Mouse (Mus musculus) MEL (cell line): Measurements from ENCODE around the gene Marcks. TPM values are rescaled to one million over a fixed set of nuclear protein-coding genes. Genes with fewer than 3 reads are reported as not detected.
"Not testable (repeated sequence)": the region's sequence is repeated elsewhere in the genome, so short reads cannot be mapped to it uniquely, and the experiment has no call there.

Source experiments
- DNase-seq: peaks from one replicate; pipeline ENCODE4 v3.0.0; 2011; ENCODE audit warnings: low read depth, low spot score
- H3K27ac ChIP-seq: 2 replicates; pipeline ENCODE4 v1.5.1; 2012; ENCODE audit warnings: low read depth, mild to moderate bottlenecking, control low read depth, low read length, moderate library complexity; ENCODE audit not compliant: control insufficient read depth
- H3K27me3 ChIP-seq, 2 experiments: fragments of 150-350 bp in 1 of 2; sonication (generic) in 1 of 2; 2 replicates each; pipeline ENCODE4 v1.6.1; 2012; ENCODE audit warnings: low read length in 2 of 2, mild to moderate bottlenecking in 2 of 2, improper control_type of control experiment in 1 of 2, moderate library complexity in 1 of 2; ENCODE audit not compliant: insufficient read depth in 2 of 2, control insufficient read depth in 1 of 2
- H3K36me3 ChIP-seq, 2 experiments: 2 replicates each; pipeline ENCODE4 v1.6.1; 2012 to 2014; ENCODE audit warnings: low read length in 2 of 2, improper control_type of control experiment in 1 of 2, inconsistent platforms in 1 of 2, mild to moderate bottlenecking in 1 of 2; ENCODE audit not compliant: insufficient read depth in 2 of 2, control insufficient read depth in 1 of 2
- H3K4me1 ChIP-seq, 2 experiments: fragments of 150-350 bp in 1 of 2; sonication (generic) in 1 of 2; 2 replicates each; pipeline ENCODE4 v1.6.1; 2012; ENCODE audit warnings: low read length in 2 of 2, improper control_type of control experiment in 1 of 2, mild to moderate bottlenecking in 1 of 2; ENCODE audit not compliant: insufficient read depth in 2 of 2, control insufficient read depth in 1 of 2
- H3K4me3 ChIP-seq, 2 experiments: fragments of 150-350 bp in 1 of 2; sonication (generic) in 1 of 2; 2 replicates each; pipeline ENCODE4 v1.5.1; 2012; ENCODE audit warnings: low read depth in 2 of 2, low read length in 2 of 2, mild to moderate bottlenecking in 2 of 2, moderate library complexity in 2 of 2, control low read depth in 1 of 2, improper control_type of control experiment in 1 of 2; ENCODE audit not compliant: control insufficient read depth in 1 of 2, insufficient read depth in 1 of 2
- H3K79me2 ChIP-seq: 2 replicates; pipeline ENCODE4 v1.6.1; 2012; ENCODE audit warnings: mild to moderate bottlenecking, low read length, moderate library complexity; ENCODE audit not compliant: control insufficient read depth, poor library complexity, insufficient read depth
- H3K9ac ChIP-seq: 2 replicates; pipeline ENCODE4 v1.6.1; 2012; ENCODE audit warnings: low read depth, mild to moderate bottlenecking, control low read depth, low read length, moderate library complexity; ENCODE audit not compliant: control insufficient read depth, poor library complexity, severe bottlenecking
- H3K9me3 ChIP-seq: fragments of 150-350 bp; sonication (generic); replicated peaks from 2 replicates; pipeline ENCODE4 v1.6.1; 2012; ENCODE audit warnings: mild to moderate bottlenecking, low read length, improper control_type of control experiment, moderate library complexity; ENCODE audit not compliant: insufficient read depth
- BHLHE40 ChIP-seq: IDR thresholded peaks from 2 replicates; pipeline ENCODE4 v1.6.1; 2012; ENCODE audit warnings: low read depth, mild to moderate bottlenecking, inconsistent platforms, low read length, improper control_type of control experiment, borderline replicate concordance
- CHD2 ChIP-seq: IDR thresholded peaks from 2 replicates; pipeline ENCODE4 v1.6.1; 2011; ENCODE audit warnings: low read length, improper control_type of control experiment
- CTCF ChIP-seq, 3 experiments: IDR thresholded peaks in 2 of 3; conservative IDR thresholded peaks in 1 of 3; 2 replicates each; pipeline ENCODE4 v1.5.1; 2011 to 2012; ENCODE audit warnings: low read length in 3 of 3, low read depth in 2 of 3, mild to moderate bottlenecking in 2 of 3, improper control_type of control experiment in 1 of 3, inconsistent platforms in 1 of 3, mixed read lengths in 1 of 3, moderate library complexity in 1 of 3; ENCODE audit not compliant: control insufficient read depth in 1 of 3, insufficient read depth in 1 of 3, poor library complexity in 1 of 3, severe bottlenecking in 1 of 3
- ELF1 ChIP-seq: IDR thresholded peaks from 2 replicates; pipeline ENCODE4 v1.6.1; 2014; ENCODE audit warnings: low read depth, mild to moderate bottlenecking, inconsistent platforms, low read length, improper control_type of control experiment, moderate library complexity
- ETS1 ChIP-seq: IDR thresholded peaks from 2 replicates; pipeline ENCODE4 v1.6.1; 2012; ENCODE audit warnings: low read depth, mild to moderate bottlenecking, inconsistent platforms, low read length, improper control_type of control experiment, moderate library complexity
- GATA1 ChIP-seq: IDR thresholded peaks from 2 replicates; pipeline ENCODE4 v1.6.1; 2011; ENCODE audit warnings: low read depth, low read length, improper control_type of control experiment
- HCFC1 ChIP-seq: IDR thresholded peaks from 2 replicates; pipeline ENCODE4 v1.6.1; 2012; ENCODE audit warnings: low read depth, mild to moderate bottlenecking, inconsistent platforms, low read length, improper control_type of control experiment, moderate library complexity
- KAT2A ChIP-seq: conservative IDR thresholded peaks from 2 replicates; pipeline ENCODE4 v1.6.1; 2012; ENCODE audit warnings: low read depth, low read length, improper control_type of control experiment, inconsistent platforms
- MAZ ChIP-seq: IDR thresholded peaks from 2 replicates; pipeline ENCODE4 v1.6.1; 2012; ENCODE audit warnings: low read depth, mild to moderate bottlenecking, inconsistent platforms, low read length, improper control_type of control experiment
- MEF2A ChIP-seq: IDR thresholded peaks from 2 replicates; pipeline ENCODE4 v1.6.1; 2014; ENCODE audit warnings: low read depth, mild to moderate bottlenecking, inconsistent platforms, low read length, improper control_type of control experiment; ENCODE audit not compliant: poor library complexity, insufficient replicate concordance, severe bottlenecking; ENCODE audit errors: extremely low read depth
- MYB ChIP-seq: IDR thresholded peaks from 2 replicates; pipeline ENCODE4 v1.6.1; 2011; ENCODE audit warnings: mild to moderate bottlenecking, low read depth, low read length, improper control_type of control experiment
- POLR2A ChIP-seq, 2 experiments: IDR thresholded peaks; 2 replicates each; pipeline ENCODE4 v1.6.1; 2011 to 2012; ENCODE audit warnings: low read length in 2 of 2, mild to moderate bottlenecking in 2 of 2, control low read depth in 1 of 2, improper control_type of control experiment in 1 of 2, low read depth in 1 of 2, moderate library complexity in 1 of 2; ENCODE audit not compliant: control insufficient read depth in 1 of 2, insufficient read depth in 1 of 2, poor library complexity in 1 of 2
- POLR2AphosphoS5 ChIP-seq: IDR thresholded peaks from 2 replicates; pipeline ENCODE4 v1.6.1; 2012; ENCODE audit warnings: low read depth, borderline replicate concordance, mild to moderate bottlenecking, inconsistent platforms, low read length, moderate library complexity, mixed read lengths
- RAD21 ChIP-seq: IDR thresholded peaks from 2 replicates; pipeline ENCODE4 v1.6.1; 2011; ENCODE audit warnings: mild to moderate bottlenecking, low read depth, low read length, improper control_type of control experiment
- RCOR1 ChIP-seq: IDR thresholded peaks from 2 replicates; pipeline ENCODE4 v1.6.1; 2012; ENCODE audit warnings: low read depth, mild to moderate bottlenecking, inconsistent platforms, low read length, improper control_type of control experiment
- SMC3 ChIP-seq: IDR thresholded peaks from 2 replicates; pipeline ENCODE4 v1.6.1; 2011; ENCODE audit warnings: low read depth, low read length, improper control_type of control experiment
- TAL1 ChIP-seq: IDR thresholded peaks from 2 replicates; pipeline ENCODE4 v1.6.1; 2012; ENCODE audit warnings: mild to moderate bottlenecking, inconsistent platforms, low read length, moderate library complexity, mixed read lengths
- USF1 ChIP-seq: IDR thresholded peaks from 2 replicates; pipeline ENCODE4 v1.6.1; 2014; ENCODE audit warnings: low read depth, mild to moderate bottlenecking, inconsistent platforms, low read length, improper control_type of control experiment, moderate library complexity
- ZC3H11A ChIP-seq: IDR thresholded peaks from 2 replicates; pipeline ENCODE4 v1.6.1; 2012; ENCODE audit warnings: low read depth, mild to moderate bottlenecking, inconsistent platforms, low read length, improper control_type of control experiment
- ZKSCAN1 ChIP-seq: IDR thresholded peaks from 2 replicates; pipeline ENCODE4 v1.6.1; 2012; ENCODE audit warnings: low read depth, mild to moderate bottlenecking, inconsistent platforms, low read length, improper control_type of control experiment, moderate library complexity
- ZMIZ1 ChIP-seq: IDR thresholded peaks from 2 replicates; pipeline ENCODE4 v1.6.1; 2012; ENCODE audit warnings: low read depth, mild to moderate bottlenecking, inconsistent platforms, low read length, improper control_type of control experiment, moderate library complexity
- ZNF384 ChIP-seq: IDR thresholded peaks from 2 replicates; pipeline ENCODE4 v1.6.1; 2012; ENCODE audit warnings: low read depth, mild to moderate bottlenecking, inconsistent platforms, low read length, improper control_type of control experiment
- polyA plus RNA-seq, 2 experiments: library from polyadenylated mRNA; stranded (reverse) in 1 of 2; unstranded in 1 of 2; fragments of >175 nt in 1 of 2; fragments of >200 nt in 1 of 2; gene quantifications; 2 replicates each; pipeline versions ENCODE4 v1.2.1 to v1.2.4; 2012; ENCODE audit warnings: low replicate concordance in 2 of 2, low read depth in 1 of 2; ENCODE audit not compliant: insufficient read length in 2 of 2, insufficient read depth in 1 of 2, missing spikeins in 1 of 2
- total RNA-seq: library from RNA; depleted of rRNA; stranded (reverse); fragments of 300-350 nt; gene quantifications from 2 replicates; pipeline ENCODE4 v1.2.3, GENCODE M21; 2012

The Marcks gene
- total and polyA plus RNA-seq, 3 experiments = not detected

DNA sequence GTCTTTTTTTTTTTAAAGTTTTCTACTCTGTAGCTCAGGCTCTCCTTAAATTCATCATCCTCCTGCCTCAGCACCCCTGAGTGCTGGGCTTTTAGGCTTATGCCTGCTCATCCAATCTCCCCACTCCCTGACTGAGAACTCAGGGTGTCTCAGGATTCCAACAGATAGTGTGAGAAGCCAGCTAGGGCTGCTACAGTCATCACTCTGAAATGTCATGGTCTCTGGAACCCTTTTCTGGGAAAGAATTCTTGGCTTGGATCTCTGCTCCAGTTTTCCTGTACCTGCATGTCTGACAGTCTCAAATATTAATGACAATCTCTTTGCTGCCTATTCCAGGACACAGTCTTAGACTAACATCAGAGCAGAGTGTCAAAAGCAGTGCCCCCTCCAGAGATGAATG lies 45.4 kb downstream of the Marcks start:
- TF ChIP-seq ELF1 (no peak), CTCF (IDR thresholded peaks at IDR 0.05 in 2 of 3, conservative IDR thresholded peaks at IDR 0.05 in 1 of 3; ENCODE audit: control insufficient read depth in 1 of 3, insufficient read depth in 1 of 3, low read depth in 2 of 3, low read length in 3 of 3, poor library complexity in 1 of 3, severe bottlenecking in 1 of 3) (no peak), KAT2A (no peak), POLR2AphosphoS5 (no peak), POLR2A (IDR thresholded peaks at IDR 0.05; ENCODE audit: control insufficient read depth in 1 of 2, insufficient read depth in 1 of 2, low read depth in 1 of 2, low read length in 2 of 2, poor library complexity in 1 of 2) (no peak), ETS1 (no peak), TAL1 (no peak), MEF2A (no peak), HCFC1 (no peak), GATA1 (no peak), USF1 (no peak), ZMIZ1 (no peak), ZNF384 (no peak), ZC3H11A (no peak), SMC3 (no peak)
- no peak overlapping the region for H3K9ac ChIP-seq
- H3K79me2 ChIP-seq = no peaks in the 10 kb centered on the region
- H3K4me3 ChIP-seq = no peak overlapping the region
- no peaks in the 10 kb centered on the region for H3K27me3 ChIP-seq
- no peaks in the 10 kb centered on the region for H3K9me3 ChIP-seq
- H3K4me1 ChIP-seq = no peaks in the 10 kb centered on the region
- no peak for DNase-seq
- no peak overlapping the region for H3K27ac ChIP-seq
- no peaks in the 10 kb centered on the region for H3K36me3 ChIP-seq

DNA sequence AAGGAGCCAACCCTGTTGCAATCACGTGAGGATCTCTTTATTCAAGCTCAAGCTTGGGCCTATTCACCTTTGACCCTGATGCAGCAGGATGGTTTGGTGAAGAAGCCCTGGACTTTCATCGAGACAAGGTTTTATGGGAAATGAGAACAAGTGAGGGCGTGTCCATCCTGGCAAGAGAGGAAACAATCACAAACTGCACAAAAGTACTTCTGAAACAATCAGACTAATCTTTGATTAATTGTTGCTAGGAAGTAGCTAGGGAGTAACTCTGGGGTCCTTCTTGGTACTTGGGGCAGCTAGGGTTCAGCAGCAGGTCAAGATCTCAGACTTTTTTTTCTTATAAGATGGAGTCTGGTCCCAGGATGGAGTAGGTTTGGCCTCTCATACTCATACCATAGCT lies 48.3 kb downstream of the Marcks start:
- no peak for TF ChIP-seq MYB
- TF ChIP-seq CHD2 = no peak
- no peak for TF ChIP-seq KAT2A
- no peak for TF ChIP-seq POLR2AphosphoS5
- no peak for TF ChIP-seq ZC3H11A
- TF ChIP-seq MAZ = no peak
- no peak for TF ChIP-seq RAD21
- no peak for TF ChIP-seq ZKSCAN1
- TF ChIP-seq GATA1 = no peak
- TF ChIP-seq RCOR1 = no peak
- TF ChIP-seq BHLHE40 = no peak
- TF ChIP-seq ZNF384 = no peak
- no peaks in the 10 kb centered on the region for H3K9me3 ChIP-seq

DNA sequence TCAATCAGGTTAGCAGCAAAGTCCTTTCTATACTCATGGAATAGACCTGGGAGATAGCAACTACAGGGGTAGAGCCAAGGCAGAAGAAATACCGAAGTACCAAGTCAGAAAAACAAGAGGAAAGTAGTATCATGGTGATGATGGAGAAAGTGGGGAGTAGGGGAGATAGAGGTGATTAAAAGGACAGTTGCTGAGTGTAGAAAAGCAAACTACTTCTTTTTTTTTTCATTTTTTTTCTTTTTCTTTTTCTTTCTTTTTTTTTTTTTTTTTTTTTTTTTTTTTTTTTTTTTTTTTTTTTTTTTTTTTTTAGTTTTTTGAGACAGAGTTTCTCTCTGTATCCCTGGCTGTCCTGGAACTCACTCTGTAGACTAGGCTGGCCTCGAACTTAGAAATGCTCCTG lies 54.6 kb downstream of the Marcks start:
- H3K79me2 ChIP-seq, H3K9me3 ChIP-seq, H3K27ac ChIP-seq, H3K4me1 ChIP-seq, H3K4me3 ChIP-seq, H3K27me3 ChIP-seq, DNase-seq, H3K9ac ChIP-seq, H3K36me3 ChIP-seq: not testable (repeated sequence)

More for the DNA sequence above, 48.3 kb downstream of the Marcks start:
- no peak for DNase-seq
- H3K36me3 ChIP-seq = no peaks in the 10 kb centered on the region
- H3K4me3 ChIP-seq = no peak overlapping the region
- H3K4me1 ChIP-seq = no peaks in the 10 kb centered on the region
- H3K27ac ChIP-seq = no peak overlapping the region
- H3K27me3 ChIP-seq = no peaks in the 10 kb centered on the region
- no peaks in the 10 kb centered on the region for H3K79me2 ChIP-seq
- no peak overlapping the region for H3K9ac ChIP-seq
